Mouse (Mus musculus): ENCODE results near the gene Jarid2. TPM values are rescaled to one million over a fixed set of nuclear protein-coding genes. Genes with fewer than 3 reads are reported as not detected.
"Not testable (repeated sequence)": the region's sequence is repeated elsewhere in the genome, so short reads cannot be mapped to it uniquely, and the experiment has no call there.

The Jarid2 gene
- polyA plus RNA-seq, 1 experiment from 2014 or later, result 34.5 TPM

DNA sequence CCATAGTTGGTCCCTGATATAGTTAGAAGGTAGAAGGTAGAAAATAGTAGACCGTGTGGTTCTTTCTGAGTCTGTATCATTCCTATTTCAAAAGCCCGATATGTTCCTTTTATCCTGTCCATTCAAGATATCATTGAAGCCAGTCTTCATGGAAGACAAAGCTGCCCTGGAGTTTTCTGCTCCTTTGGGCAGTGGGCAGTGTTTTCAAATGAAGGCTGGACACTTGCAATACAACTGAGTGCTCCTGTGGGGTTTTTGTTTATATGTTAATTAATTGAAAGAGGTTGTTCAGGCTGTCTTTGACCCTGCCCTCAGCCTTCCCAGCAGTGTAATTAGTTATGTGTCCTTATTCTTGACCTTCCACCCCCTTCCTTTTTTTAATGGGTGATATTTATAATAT lies 122.2 kb downstream of the Jarid2 start:
- Histone ChIP-seq H3K4me2 (ENCODE audit: low read depth, severe bottlenecking) (no peak overlapping the region), H3K27ac (replicated peaks; ENCODE audit: low read depth, low read length) (no peak overlapping the region), H3K27me3 (ENCODE audit: control insufficient read depth, insufficient read depth, low read length) (no peaks in the 10 kb centered on the region), H3K9ac (ENCODE audit: low read length) (no peak overlapping the region), H3K9me3 (ENCODE audit: control insufficient read depth, low read length) (no peaks in the 10 kb centered on the region), H3K36me3 (ENCODE audit: control insufficient read depth, insufficient read depth, low read length) (no peaks in the 10 kb centered on the region), H3K4me3 (ENCODE audit: low read depth, low read length) (no peak overlapping the region), H3K4me1 (ENCODE audit: control insufficient read depth, insufficient read depth, low read length) (no peaks in the 10 kb centered on the region)
- WGBS, result 94% methylated on average over 2 of the region's 2 CpGs
- DNase-seq (ENCODE audit: low spot score), result no peak
- no peak for ATAC-seq (ENCODE audit: insufficient number of reproducible peaks, low FRiP score, low TSS enrichment, low read depth)

DNA sequence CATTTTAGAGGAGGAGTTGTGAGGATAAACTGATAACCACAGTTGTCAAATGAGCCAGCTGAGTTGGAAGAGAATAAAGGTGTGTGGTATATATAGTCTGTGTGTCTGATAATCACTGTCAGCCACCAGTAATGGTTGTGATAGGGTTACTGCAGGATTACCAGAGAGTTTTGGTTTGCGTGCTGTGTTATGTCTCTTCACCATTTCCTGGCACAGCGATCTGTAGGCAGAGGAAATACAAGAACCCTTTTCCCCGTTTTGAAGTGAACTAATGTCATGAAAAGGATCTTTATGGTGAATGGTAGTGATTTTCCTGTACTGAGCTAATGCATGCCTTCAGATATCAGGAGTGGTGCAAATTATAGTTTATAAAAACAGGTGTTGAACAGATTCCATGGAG lies 122.8 kb downstream of the Jarid2 start:
- DNase-seq (ENCODE audit: low spot score) (no peak), ATAC-seq (ENCODE audit: insufficient number of reproducible peaks, low FRiP score, low TSS enrichment, low read depth) (no peak)
- no peak overlapping the region for H3K4me2 ChIP-seq (ENCODE audit: low read depth, severe bottlenecking)
- no peak overlapping the region for H3K27ac ChIP-seq (replicated peaks; ENCODE audit: low read depth, low read length)
- no peaks in the 10 kb centered on the region for H3K4me1 ChIP-seq (ENCODE audit: control insufficient read depth, insufficient read depth, low read length)
- H3K36me3 ChIP-seq (ENCODE audit: control insufficient read depth, insufficient read depth, low read length), result no peaks in the 10 kb centered on the region
- no peak overlapping the region for H3K9ac ChIP-seq (ENCODE audit: low read length)
- 86% methylated on average over 3 of the region's 3 CpGs for WGBS
- H3K4me3 ChIP-seq (ENCODE audit: low read depth, low read length), result no peak overlapping the region
- no peaks in the 10 kb centered on the region for H3K9me3 ChIP-seq (ENCODE audit: control insufficient read depth, low read length)
- H3K27me3 ChIP-seq (ENCODE audit: control insufficient read depth, insufficient read depth, low read length), result no peaks in the 10 kb centered on the region

DNA sequence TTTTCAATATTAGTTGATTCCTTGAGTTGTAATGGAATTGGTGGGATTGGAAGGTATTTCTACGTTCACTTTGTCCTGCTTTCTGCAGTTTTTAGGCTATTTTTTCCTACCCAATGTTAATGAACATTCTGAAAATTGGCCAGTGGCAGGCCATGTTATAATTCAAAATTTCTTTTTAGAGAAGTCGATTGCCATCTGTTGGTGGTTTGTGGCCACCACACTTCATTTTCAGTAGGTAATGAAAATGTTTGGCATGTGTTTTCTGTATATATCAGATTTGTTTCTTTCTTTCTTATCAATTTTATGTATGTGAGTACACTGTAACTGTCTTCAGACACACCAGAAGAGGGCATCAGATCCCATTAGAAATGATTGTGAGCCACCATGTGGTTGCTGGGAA lies 136.3 kb downstream of the Jarid2 start:
- Histone ChIP-seq H3K36me3 (ENCODE audit: control insufficient read depth, insufficient read depth, low read length) (no peaks in the 10 kb centered on the region), H3K9ac (ENCODE audit: low read length) (no peak overlapping the region), H3K4me2 (ENCODE audit: low read depth, severe bottlenecking) (no peak overlapping the region), H3K4me1 (ENCODE audit: control insufficient read depth, insufficient read depth, low read length) (no peaks in the 10 kb centered on the region), H3K9me3 (ENCODE audit: control insufficient read depth, low read length) (no peaks in the 10 kb centered on the region), H3K4me3 (ENCODE audit: low read depth, low read length) (no peak overlapping the region), H3K27me3 (ENCODE audit: control insufficient read depth, insufficient read depth, low read length) (no peaks in the 10 kb centered on the region), H3K27ac (replicated peaks; ENCODE audit: low read depth, low read length) (no peak overlapping the region)
- 85% methylated on average over 2 of the region's 2 CpGs for WGBS
- no peak for DNase-seq (ENCODE audit: low spot score)
- ATAC-seq (ENCODE audit: insufficient number of reproducible peaks, low FRiP score, low TSS enrichment, low read depth), result no peak

DNA sequence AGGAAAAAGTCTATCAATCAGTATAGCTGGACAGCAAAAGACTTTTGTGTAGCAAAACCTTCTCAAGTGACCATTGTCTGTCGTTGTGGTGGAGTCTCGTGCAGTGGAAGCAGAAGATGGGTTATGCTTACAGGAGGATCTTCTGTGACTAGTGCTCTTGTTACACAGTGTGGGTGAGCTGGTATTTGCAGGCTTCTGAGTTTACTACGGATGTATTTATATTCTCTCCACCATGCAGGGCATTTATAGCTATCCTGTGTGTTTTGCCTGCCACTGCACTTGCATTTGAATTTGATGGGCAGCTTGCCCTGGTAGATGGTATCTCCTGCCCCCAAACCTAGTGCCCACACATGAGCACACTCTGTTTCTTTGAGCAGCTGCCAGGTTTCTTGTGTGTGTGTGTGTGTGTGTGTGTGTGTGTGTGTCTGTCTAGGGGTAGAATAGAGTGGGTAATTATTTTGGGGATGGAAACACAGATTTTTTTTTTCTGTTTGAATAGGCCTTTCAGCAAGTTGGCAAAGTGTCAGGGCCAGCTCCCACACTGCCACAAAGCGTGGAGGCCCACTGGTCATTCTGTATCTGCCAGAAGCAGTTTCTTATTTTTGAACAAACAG lies 138.9 kb downstream of the Jarid2 start:
- DNase-seq (ENCODE audit: low spot score), result no peak
- H3K9ac ChIP-seq (ENCODE audit: low read length), result no peak overlapping the region
- ATAC-seq (ENCODE audit: insufficient number of reproducible peaks, low FRiP score, low TSS enrichment, low read depth), result no peak
- no peak overlapping the region for H3K27ac ChIP-seq (replicated peaks; ENCODE audit: low read depth, low read length)
- H3K36me3 ChIP-seq (ENCODE audit: control insufficient read depth, insufficient read depth, low read length), result no peaks in the 10 kb centered on the region
- H3K4me3 ChIP-seq (ENCODE audit: low read depth, low read length), result no peak overlapping the region
- no peaks in the 10 kb centered on the region for H3K9me3 ChIP-seq (ENCODE audit: control insufficient read depth, low read length)
- 88% methylated on average over 4 of the region's 4 CpGs for WGBS
- no peak overlapping the region for H3K4me2 ChIP-seq (ENCODE audit: low read depth, severe bottlenecking)
- H3K27me3 ChIP-seq (ENCODE audit: control insufficient read depth, insufficient read depth, low read length), result no peaks in the 10 kb centered on the region
- no peaks in the 10 kb centered on the region for H3K4me1 ChIP-seq (ENCODE audit: control insufficient read depth, insufficient read depth, low read length)

DNA sequence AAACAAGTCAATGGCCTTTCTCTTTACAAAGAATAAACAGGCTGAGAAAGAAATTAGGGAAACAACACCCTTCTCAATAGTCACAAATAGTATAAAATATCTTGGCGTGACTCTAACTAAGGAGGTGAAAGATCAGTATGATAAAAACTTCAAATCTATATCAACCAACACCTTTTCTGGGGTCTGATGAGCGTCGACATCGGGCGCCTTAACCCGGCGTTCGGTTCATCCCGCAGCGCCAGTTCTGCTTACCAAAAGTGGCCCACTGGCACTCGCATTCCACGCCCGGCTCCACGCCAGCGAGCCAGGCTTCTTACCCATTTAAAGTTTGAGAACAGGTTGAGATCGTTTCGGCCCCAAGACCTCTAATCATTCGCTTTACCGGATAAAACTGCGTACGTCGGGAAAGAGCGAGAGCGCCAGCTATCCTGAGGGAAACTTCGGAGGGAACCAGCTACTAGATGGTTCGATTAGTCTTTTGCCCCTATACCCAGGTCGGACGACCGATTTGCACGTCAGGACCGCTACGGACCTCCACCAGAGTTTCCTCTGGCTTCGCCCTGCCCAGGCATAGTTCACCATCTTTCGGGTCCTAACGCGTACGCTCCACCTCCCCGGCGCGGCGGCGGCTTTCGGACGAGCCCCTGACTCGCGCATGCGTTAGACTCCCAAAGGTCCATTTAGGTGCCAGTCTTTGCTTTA lies 140.3 kb downstream of the Jarid2 start:
- WGBS, result 70% methylated on average over 47 of the region's 47 CpGs
- H3K9ac ChIP-seq (ENCODE audit: low read length), result not testable (repeated sequence)

DNA sequence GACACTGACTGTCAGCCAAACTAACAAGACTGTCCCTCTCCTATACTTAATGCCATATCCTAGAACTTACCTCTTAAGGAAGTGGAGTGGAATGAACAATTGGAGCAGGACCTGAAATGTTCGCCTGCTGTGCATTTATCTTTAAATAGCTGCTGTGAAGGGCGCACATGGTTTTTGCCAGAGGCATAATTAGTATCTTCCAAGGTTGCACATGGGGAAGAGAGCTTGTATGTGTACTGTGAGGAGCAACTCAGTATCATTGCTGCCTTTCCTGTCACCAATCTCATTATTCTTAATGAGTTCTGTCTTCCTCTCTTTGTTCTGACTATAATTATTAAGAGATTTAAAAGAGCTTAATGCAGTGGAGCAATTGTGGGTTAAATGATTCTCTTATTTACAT lies 147.5 kb downstream of the Jarid2 start:
- WGBS, result 83% methylated on average over 2 of the region's 2 CpGs
- Histone ChIP-seq H3K4me3 (ENCODE audit: low read depth, low read length) (no peak overlapping the region), H3K27ac (replicated peaks; ENCODE audit: low read depth, low read length) (no peak overlapping the region), H3K9ac (ENCODE audit: low read length) (no peak overlapping the region), H3K4me2 (ENCODE audit: low read depth, severe bottlenecking) (no peak overlapping the region), H3K9me3 (ENCODE audit: control insufficient read depth, low read length) (no peaks in the 10 kb centered on the region), H3K4me1 (ENCODE audit: control insufficient read depth, insufficient read depth, low read length) (no peaks in the 10 kb centered on the region), H3K36me3 (ENCODE audit: control insufficient read depth, insufficient read depth, low read length) (no peaks in the 10 kb centered on the region), H3K27me3 (ENCODE audit: control insufficient read depth, insufficient read depth, low read length) (no peaks in the 10 kb centered on the region)
- ATAC-seq (ENCODE audit: insufficient number of reproducible peaks, low FRiP score, low TSS enrichment, low read depth) (no peak), DNase-seq (ENCODE audit: low spot score) (no peak)

More for the DNA sequence above, 140.3 kb downstream of the Jarid2 start:
- H3K4me1 ChIP-seq (ENCODE audit: control insufficient read depth, insufficient read depth, low read length); H3K27me3 ChIP-seq (ENCODE audit: control insufficient read depth, insufficient read depth, low read length); H3K4me2 ChIP-seq (ENCODE audit: low read depth, severe bottlenecking); H3K27ac ChIP-seq (replicated peaks; ENCODE audit: low read depth, low read length); H3K9me3 ChIP-seq (ENCODE audit: control insufficient read depth, low read length); H3K36me3 ChIP-seq (ENCODE audit: control insufficient read depth, insufficient read depth, low read length); H3K4me3 ChIP-seq (ENCODE audit: low read depth, low read length): not testable (repeated sequence)
- ATAC-seq (ENCODE audit: insufficient number of reproducible peaks, low FRiP score, low TSS enrichment, low read depth) (peak; percentile 100), DNase-seq (ENCODE audit: low spot score) (peak; percentile 100)

DNA sequence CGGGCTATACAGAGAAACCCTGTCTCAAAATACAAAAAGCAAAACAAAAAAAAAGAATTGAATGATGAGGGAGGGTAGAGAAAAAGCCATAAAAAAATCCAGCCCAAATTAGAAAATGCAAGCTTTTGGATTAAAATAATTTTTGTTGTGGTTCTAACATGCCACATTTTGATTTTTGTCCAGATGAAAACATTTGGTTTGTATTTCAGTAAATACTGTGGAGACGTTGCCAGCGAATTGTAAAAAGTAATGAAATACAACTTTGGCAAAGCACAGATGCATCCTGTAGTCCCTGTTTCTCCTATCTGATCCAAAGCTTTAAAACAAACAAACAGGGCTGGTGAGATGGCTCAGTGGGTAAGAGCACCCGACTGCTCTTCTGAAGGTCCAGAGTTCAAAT lies 151.7 kb downstream of the Jarid2 start:
- Histone ChIP-seq H3K4me3 (ENCODE audit: low read depth, low read length) (no peak overlapping the region), H3K27me3 (ENCODE audit: control insufficient read depth, insufficient read depth, low read length) (no peaks in the 10 kb centered on the region), H3K36me3 (ENCODE audit: control insufficient read depth, insufficient read depth, low read length) (no peaks in the 10 kb centered on the region), H3K4me1 (ENCODE audit: control insufficient read depth, insufficient read depth, low read length) (no peaks in the 10 kb centered on the region), H3K9ac (ENCODE audit: low read length) (no peak overlapping the region), H3K9me3 (ENCODE audit: control insufficient read depth, low read length) (no peaks in the 10 kb centered on the region), H3K4me2 (ENCODE audit: low read depth, severe bottlenecking) (no peak overlapping the region), H3K27ac (replicated peaks; ENCODE audit: low read depth, low read length) (no peak overlapping the region)
- WGBS, result 85% methylated on average over 4 of the region's 4 CpGs
- DNase-seq (ENCODE audit: low spot score) (no peak), ATAC-seq (ENCODE audit: insufficient number of reproducible peaks, low FRiP score, low TSS enrichment, low read depth) (no peak)

DNA sequence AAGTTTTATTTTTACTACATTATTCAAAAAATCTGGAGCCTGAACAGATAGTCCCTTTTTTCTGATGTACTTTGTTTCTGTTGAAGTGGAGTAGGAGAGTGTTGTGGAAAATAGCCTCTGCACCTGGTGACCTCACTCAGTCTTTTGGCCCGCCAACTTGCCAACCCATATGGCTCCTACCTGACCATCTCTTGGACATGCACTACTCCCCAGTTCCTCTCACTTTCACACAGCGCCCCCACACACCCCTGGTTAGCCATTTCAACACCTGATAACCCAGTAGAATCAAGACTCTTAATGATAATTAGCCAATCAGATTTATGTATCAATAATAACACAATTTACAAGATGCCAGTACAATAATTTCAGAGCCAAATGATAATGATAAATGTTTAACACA lies 156.9 kb downstream of the Jarid2 start:
- Histone ChIP-seq H3K9me3 (ENCODE audit: control insufficient read depth, low read length) (no peaks in the 10 kb centered on the region), H3K9ac (ENCODE audit: low read length) (no peak overlapping the region), H3K36me3 (ENCODE audit: control insufficient read depth, insufficient read depth, low read length) (no peaks in the 10 kb centered on the region), H3K4me1 (ENCODE audit: control insufficient read depth, insufficient read depth, low read length) (no peaks in the 10 kb centered on the region), H3K27me3 (ENCODE audit: control insufficient read depth, insufficient read depth, low read length) (no peaks in the 10 kb centered on the region), H3K27ac (replicated peaks; ENCODE audit: low read depth, low read length) (no peak overlapping the region), H3K4me3 (ENCODE audit: low read depth, low read length) (no peak overlapping the region), H3K4me2 (ENCODE audit: low read depth, severe bottlenecking) (no peak overlapping the region)
- ATAC-seq (ENCODE audit: insufficient number of reproducible peaks, low FRiP score, low TSS enrichment, low read depth) (no peak), DNase-seq (ENCODE audit: low spot score) (no peak)
- WGBS, result 89% methylated on average over 2 of the region's 2 CpGs

DNA sequence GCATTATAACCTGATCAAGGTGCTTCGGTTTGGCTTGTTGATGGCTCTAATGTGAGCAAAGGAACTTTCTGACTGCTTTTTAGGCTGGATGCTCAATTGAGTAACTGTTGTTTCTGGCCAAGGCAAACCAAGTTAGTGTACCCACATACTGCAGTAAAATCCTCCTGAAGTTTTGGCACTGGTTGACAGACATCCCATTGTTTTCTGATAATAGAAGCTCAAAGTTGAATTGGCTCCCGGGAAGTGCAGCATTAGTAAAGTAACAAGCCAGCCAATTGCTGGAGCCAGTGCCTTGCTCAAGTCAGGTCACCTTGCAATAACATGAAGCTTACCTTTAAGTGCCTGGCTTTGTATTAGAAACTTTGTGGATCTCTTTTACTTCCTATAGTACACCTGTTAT lies 161.3 kb downstream of the Jarid2 start:
- no peak overlapping the region for H3K27ac ChIP-seq (replicated peaks; ENCODE audit: low read depth, low read length)
- WGBS, result 93% methylated on average over 2 of the region's 2 CpGs

More for the DNA sequence above, 161.3 kb downstream of the Jarid2 start:
- H3K9me3 ChIP-seq (ENCODE audit: control insufficient read depth, low read length), result no peaks in the 10 kb centered on the region
- H3K4me1 ChIP-seq (ENCODE audit: control insufficient read depth, insufficient read depth, low read length), result 0 out of 2 replicates have a peak, but pooled peaks cover 8% of the 10 kb centered on the region
- H3K27me3 ChIP-seq (ENCODE audit: control insufficient read depth, insufficient read depth, low read length), result no peaks in the 10 kb centered on the region
- H3K4me3 ChIP-seq (ENCODE audit: low read depth, low read length), result no peak overlapping the region
- ATAC-seq (ENCODE audit: insufficient number of reproducible peaks, low FRiP score, low TSS enrichment, low read depth) (no peak), DNase-seq (ENCODE audit: low spot score) (no peak)
- no peak overlapping the region for H3K4me2 ChIP-seq (ENCODE audit: low read depth, severe bottlenecking)
- H3K9ac ChIP-seq (ENCODE audit: low read length), result no peak overlapping the region
- H3K36me3 ChIP-seq (ENCODE audit: control insufficient read depth, insufficient read depth, low read length), result no peaks in the 10 kb centered on the region

All from limb, embryonic 11.5 days (tissue).